Mouse (Mus musculus): ENCODE measurements around the gene Olfr314. TPM values are rescaled to one million over a fixed set of nuclear protein-coding genes. Genes with fewer than 3 reads are reported as not detected.
A peak's percentile ranks its signal among the peaks of the same experiment; 100 is the strongest.
"Not testable (repeated sequence)": the region's sequence is repeated elsewhere in the genome, so short reads cannot be mapped to it uniquely, and the experiment has no call there.

Olfr314 gene
- not detected for total RNA-seq (2021)
- long read RNA-seq, experiment 1, result 0 reads
- long read RNA-seq, experiment 2, result 0 reads

DNA sequence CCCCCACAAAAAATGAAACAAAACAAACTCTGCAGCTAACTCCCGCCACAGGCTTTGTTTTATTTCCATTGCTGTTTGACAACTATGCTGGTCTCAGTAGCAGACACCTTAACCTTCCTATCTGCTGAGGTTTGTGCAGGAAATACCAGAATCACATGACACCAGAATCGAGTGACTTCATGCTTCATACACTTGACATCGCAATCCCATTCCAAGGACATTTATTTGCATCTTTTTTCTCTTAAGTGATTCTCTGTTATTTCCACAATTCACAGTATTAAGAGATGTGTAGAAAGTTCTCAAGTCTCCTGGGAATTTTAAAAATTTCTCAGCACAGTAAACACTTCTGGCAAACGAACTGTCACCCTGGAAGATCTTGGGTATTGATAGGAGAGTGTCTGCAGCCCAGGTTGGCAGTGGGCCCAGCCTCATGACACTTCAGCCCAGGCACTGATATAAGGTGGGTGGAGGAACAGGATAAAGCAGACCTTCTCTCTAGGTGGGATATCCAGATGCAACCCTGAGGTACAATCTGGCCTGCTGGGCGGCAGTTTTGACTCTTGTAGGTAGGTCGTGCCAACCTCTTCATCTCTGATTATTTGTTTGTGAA is at the start of gene Olfr314:
Gene Olfr314 (plus strand): TSS at position 473 of the 610 bp plus-strand sequence.
- DNase-seq, result no peak

DNA sequence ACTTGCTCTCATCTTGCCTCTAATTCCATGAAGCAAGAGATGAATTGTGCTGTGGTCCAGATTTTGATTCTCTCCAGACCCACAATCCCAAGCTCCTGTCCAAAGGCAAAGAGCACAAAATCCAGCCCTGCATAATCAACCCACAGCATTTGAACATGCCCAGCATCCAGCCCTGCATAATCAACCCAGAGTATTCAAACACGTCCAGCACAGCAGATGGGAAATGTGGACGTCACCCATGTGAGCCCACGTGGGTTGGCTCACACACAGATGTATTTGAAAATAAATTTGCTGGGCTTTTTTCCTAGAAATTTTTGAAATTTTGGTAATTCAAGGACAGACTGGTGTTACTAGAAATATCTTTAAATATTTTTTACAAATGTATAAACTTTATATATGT is 49.4 kb upstream of the Olfr314 start:
- DNase-seq, result no peak

DNA sequence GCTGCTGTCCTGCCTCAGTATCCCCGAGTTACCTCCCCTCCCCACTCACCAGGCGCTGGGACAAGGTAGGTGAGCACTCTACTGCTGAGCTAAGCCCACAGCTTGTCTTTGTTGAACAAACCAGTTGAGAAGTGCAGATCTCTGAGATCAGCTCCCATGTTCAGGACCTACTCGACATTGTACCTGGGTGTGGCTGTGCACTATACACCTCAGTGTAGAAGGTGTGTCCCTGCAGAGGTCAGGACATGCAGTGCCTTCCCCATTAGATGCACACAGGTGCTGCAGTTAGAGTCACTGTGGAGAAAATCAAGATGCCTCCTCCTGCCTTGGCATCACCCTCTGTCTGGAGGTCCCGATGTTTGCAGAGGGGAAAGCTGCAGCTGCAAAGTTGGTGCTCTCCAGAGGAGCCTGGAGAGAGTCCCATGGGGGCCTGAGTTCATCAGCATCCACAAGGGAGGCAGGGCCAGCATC is 43.9 kb upstream of the Olfr314 start, which contains the start of gene Olfr317:
Gene Olfr317 (minus strand): TSS at position 421 of the 471 bp plus-strand sequence.
- DNase-seq, result no peak

DNA sequence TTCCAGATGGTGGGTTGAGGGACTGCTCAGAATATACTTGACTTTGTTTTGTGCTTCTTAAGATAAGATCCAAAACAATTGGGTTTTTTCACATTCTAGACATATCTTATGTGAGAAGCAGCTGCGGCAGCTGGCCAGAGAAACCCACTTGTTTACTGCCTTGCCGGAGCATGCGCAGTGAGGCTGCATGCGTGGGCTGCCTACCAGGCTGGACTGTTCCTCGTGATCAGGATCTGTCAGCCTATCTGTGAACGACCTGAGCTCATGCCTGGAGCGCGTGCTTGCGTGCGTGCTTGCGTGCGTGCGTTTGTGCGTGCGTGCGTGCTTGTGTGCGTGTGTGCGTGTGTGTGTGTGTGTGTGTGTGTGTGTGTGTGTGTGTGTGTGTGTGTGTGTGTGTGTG is 31.7 kb upstream of the Olfr314 start:
- not testable (repeated sequence) for DNase-seq

DNA sequence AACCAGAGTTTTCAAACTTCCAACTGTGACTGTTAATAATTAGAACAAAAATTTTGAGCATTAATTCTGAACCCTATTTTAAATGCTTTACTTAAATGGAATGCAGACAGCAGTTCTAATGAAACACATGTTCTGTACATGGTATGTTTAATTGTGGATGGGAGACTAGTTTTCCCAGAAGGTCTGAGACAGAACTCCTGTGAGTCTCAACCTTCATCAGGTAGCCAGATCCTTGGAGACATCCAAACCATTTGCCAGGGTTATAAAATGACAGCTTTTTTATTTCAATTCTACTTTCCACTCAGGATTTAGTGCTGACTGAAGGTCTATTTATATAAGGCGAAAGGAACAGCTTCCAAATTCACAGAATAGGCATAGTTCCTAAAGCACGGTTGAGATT is 30.3 kb upstream of the Olfr314 start, which contains the start of gene Olfr316:
Gene Olfr316 (plus strand): TSS at position 301 of the 400 bp plus-strand sequence.
- no peak for DNase-seq

DNA sequence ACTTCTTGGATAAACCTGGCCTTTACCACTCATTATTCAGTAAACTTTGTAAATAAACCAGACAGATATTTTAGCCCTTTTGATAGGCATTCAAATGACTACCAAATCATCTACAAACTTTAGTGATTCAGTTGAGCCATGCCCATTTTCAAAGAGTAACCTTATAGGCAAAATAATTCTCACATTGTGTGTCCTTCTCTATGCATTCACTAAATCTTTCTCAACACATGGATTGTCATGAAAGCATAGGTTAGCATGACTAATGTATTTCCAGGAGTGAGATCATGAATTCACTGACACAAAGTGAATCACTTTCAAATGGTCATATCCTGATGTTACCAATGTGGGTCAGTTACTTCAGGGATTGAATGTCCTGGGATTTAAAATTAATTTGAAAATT is 9.9 kb upstream of the Olfr314 start, which contains the start of gene Olfr315:
Gene Olfr315 (plus strand): TSS at position 301 of the 400 bp plus-strand sequence.
- no peak for DNase-seq

DNA sequence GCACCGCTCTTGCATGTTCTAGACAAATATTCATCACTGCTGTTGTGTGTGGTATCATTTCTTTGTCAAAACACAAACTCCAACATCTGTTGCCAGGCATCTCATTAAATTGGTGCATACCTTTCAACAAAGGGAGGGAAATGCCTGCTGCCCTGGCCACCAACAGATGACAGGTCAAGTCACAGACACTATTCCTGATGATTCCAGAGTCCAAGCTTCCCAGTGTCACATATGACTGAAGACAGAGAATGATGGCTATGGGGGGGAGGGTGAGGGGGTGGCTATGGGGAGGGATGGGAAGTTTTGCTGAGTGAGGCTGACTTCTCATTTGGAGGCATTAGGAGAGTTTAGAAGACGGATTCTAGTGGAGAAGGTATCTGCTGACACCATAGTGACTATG is 1.4 kb downstream of the Olfr314 start:
- DNase-seq, result no peak

DNA sequence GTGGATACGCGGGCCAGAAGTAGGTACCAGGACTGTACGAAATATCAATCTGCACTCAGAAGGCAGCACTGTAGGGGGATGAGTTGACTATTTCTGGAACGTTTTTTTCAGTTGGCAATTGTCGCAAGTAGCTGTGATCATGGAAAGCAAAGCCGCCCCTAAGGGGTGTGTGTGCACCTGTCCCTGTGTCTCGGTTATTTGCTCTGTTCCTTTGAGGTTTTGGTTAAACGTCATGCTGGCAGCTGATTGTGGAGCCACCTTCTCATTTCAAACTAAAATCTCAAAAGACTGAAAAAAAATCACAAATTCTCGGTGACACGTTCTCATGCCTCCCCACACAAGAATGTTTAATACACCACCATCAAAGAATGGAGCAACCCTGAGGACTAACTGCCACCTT is 4.9 kb downstream of the Olfr314 start:
- DNase-seq, result no peak

DNA sequence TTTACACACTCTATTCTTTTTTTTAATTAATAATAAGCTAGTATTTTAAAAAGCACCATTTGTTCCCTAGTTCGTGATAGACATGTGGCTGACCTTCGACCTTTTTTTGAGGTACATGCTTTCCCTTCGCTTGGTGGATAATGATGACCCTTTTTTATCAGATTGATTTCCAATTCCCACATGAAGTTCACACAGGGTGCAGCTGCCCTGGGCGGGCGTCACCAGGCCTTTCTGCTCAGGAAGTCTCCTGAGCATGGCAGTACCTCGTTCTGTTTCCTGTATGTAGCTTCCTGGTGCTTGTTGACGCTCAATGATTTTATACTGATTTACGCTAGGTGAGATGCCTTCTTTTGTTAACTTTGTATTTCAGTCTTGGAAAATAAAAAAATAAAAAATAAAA is 5.6 kb downstream of the Olfr314 start:
- DNase-seq, result no peak

DNA sequence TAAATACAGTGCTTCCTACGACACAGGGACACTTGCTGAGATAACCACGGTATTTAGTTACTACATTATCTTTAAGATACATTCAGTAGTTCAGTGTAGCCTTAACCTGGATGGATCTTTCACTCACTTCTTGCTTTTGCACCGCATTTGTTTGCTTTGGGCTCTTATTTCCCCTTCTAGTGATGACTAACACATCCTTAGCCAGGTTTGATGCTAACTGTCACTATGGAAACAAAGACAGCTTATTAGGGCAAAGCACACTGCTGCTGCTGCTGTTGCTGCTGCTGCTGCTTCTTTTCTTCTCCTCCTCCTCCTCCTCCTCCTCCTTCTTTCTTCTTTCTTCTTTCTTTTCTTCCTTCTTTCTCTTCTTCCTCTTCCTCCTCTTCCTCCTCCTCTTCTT is 6.8 kb downstream of the Olfr314 start:
- DNase-seq, result no peak

DNA sequence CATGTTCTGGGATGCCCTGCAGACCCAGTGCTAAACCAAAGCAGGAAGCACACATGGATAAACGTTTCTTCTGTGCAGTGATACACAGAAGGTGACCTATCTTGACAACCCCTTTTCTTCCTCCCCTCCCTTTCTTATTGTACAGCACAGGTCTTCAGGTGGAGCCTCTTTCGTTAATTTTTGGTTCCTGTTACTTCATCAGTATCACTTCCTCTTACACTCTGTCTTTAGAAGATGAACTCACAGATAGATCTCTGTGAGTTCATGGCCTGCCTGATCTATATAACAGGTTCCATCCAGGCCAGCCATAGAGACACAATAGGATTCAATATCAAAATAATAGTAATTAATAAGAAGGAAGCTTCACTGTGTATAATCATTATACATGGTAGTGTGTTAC is 7.3 kb downstream of the Olfr314 start:
- no peak for DNase-seq

DNA sequence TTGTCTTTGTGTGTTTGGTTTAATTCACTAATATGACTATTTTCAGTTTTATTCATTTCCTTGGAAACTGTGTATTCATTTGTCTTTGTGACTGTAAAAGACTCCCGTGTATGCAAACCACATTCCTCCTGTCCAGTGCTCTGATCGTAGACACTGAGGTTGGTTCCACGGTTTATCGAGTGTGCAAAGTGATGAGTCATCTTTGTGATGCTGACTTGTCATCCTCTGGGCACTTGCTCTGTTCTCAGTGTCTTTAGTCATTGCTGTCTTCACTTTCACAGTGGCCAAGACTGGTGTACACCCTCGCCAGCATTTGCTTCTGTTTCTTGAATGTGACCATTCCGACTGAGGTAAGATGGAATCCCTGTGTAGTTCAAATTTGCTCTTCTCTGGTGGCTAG is 7.9 kb downstream of the Olfr314 start:
- no peak for DNase-seq

DNA sequence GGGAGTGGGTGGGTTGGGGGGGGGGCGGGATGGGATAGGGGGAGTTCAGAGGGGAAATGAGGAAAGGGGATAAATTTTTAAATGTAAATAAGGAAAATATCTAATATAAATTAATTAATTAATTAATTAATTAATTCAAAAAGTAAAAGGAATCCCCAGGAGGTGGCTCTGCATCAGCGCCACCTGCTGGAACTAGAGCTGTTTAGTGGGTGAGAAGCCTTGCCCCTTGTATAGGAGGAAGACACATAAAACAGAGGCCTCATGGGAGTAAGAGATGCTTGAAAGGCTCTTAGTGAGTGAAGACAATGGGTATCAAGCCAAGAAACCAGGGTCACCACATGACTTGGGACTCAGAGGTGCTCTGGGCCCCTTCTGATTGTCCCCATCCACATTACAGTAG is 13.1 kb downstream of the Olfr314 start:
- no peak for DNase-seq

DNA sequence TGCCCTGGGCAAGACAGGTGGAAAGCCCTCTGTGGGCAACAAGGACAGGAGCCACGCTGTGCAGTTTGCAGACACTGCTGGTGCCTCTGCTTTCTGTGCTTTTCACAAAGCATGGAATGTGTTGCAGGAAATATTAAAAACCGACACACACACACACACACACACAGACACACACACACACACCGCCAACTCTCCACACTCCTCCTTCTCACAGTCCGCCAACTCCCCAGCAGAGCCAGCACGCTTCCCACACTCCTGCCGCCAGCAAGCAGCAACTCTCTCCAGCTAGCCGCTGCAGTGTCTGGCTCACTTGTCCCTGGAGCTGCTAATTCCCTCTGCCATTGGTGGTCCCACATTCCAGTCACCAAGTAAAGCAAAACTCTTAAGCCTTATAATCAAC is 14.1 kb downstream of the Olfr314 start:
- DNase-seq, result no peak

DNA sequence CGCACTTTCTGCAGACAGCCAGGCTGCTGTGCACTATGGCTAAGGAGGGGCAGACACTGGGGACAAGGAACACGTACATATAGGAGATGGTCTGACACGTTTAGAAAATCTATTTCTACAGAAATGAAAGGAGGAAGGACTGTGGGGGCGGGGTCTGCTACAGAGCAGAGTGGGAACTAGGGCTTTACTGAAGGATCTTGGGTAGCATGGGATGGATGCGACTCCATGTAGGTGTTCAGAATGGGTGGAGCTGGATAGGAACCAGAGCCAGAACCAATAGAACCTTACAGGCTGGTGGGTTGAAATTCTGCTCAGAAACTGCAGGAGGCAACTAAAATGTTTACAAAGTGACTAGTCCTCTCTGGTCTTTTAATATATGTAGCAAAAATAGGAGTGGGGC is 17.0 kb downstream of the Olfr314 start:
- no peak for DNase-seq

DNA sequence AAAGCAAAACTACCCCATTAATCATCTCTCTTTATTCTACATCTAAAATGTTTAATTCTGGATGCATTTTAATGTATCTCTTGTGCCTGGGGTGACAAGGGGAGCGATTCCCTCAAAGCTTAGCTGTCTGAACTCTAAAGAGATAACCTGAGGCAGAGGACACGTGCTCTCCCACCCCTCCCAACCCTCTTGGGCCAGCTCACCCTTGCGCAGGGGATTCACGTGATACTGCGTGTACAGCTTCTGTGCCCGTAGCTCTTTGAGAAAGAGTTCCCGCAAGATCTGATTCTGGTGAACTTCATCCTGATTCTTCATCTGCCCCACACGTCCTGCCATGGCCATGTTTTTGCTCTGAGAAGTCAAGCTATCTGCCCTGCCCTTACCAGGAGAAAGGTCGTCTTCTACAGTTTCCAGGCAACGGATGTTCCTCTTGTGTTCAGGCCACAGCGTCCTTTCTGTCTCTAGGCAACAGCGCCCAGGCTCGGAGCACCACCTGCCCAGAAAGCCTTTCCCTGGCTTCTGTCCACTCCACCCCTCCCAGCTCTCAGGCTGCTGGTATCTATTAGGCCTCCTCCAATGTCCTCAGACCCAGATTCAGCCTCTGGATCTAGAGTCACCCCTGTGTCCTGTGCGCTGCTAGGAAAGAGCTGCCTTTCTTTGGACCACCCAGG is 18.9 kb downstream of the Olfr314 start, which contains the start of gene Fam183b:
Gene Fam183b (minus strand): TSS at position 403 of the 671 bp plus-strand sequence.
- peak; percentile 16 for DNase-seq

DNA sequence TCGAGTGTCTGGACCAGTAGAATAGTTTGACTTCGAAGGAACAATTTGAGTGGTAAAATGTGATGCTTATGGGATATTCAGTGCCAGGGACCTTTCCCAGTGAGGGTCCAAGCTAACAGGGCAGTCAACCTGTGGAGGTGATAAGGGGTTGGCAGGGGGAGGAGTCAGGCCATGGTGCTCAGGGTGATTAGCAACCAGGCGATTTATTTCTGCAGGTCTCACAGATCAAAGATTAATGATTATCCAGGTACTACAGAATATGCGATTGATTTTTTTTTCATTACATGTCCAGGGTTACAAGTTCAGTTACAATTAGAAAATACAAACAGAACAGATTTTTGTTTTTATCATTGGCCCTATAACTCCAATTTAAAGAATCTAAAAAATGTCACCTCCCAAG is 21.1 kb downstream of the Olfr314 start:
- DNase-seq, result no peak

DNA sequence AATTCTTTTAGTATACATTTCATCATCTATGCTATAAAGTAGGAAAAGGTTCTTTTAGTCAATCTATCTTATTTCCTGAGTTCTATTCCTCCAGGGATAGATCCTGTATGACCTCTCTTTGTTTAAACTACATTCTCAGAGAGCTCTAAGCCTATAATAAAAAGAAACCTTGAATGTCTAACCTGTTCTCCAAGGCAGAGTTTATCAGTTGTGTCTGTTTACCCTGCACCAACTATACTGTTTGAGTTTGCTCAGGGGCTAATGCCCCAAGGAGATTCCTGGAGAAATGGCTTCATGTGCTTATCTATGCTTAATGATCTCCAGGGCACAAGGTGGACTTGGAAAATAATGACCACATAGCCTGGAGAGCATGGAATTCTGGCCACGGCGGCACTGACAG is 21.6 kb downstream of the Olfr314 start:
- no peak for DNase-seq

DNA sequence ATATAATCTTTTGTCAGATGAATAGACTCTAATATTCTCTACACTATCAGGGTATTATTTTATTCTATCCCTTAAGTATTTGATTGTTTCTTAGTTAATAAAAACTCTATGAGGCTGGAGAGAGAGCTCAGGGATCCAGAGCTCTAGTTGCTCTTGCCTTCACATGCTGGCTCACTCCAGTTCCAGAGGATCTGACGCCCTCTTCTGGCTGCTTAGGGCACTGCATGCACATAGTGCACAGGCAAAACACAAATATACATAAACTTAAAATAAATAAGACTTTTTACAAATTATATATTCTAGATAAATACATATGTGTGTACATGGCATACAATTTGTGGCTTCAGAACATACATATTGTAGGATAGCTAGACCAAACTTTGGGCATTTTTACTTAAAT is 29.2 kb downstream of the Olfr314 start:
- DNase-seq, result no peak

DNA sequence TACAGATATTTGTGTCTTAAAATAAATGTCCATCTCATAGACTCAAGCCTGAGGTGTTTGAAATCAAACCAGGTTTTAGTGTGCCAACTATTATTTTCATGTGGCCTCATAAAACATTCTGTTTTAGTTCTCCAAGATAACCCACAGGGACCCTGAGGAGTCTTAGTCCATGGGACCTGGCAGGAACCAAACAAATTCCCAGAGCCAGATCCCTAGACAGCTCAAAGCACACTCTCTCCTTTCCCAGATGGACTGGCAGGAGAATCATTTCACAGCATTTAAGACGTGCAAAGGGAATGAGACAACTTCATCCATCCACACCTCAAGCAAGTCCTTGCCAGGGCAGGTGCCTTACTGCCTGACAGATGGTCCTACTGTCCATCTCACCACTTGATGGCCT is 31.9 kb downstream of the Olfr314 start, which contains the start of gene Olfr313:
Gene Olfr313 (plus strand): TSS at position 301 of the 400 bp plus-strand sequence.
- not testable (repeated sequence) for DNase-seq

DNA sequence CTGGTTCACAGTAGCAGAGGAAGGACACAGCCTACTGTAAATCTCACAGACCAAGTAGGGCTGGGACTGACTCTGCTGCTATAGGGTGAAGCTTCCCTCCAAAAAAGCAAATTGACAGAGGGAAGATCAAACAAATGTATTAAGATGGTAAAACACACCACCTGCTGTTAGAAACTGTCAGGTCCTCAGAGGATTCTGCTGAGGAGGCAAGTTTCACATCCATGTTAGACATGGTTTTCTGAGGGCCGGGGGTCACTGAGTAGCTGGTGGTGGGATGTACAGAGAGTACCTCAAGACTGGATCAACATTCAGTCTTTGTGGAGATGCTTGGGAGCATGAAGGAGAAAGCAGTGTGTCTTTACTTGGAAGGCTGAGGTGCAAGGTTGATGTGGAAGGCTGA is 32.9 kb downstream of the Olfr314 start:
- DNase-seq, result no peak

DNA sequence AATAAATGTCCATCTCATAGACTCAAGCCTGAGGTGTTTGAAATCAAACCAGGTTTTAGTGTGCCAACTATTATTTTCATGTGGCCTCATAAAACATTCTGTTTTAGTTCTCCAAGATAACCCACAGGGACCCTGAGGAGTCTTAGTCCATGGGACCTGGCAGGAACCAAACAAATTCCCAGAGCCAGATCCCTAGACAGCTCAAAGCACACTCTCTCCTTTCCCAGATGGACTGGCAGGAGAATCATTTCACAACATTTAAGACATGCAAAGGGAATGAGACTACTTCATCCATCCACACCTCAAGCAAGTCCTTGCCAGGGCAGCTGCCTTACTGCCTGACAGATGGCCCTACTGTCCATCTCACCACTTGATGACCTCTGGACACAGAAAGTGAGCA is 46.2 kb downstream of the Olfr314 start, which contains the start of gene Olfr312:
Gene Olfr312 (plus strand): TSS at position 301 of the 400 bp plus-strand sequence.
- DNase-seq, result not testable (repeated sequence)

DNA sequence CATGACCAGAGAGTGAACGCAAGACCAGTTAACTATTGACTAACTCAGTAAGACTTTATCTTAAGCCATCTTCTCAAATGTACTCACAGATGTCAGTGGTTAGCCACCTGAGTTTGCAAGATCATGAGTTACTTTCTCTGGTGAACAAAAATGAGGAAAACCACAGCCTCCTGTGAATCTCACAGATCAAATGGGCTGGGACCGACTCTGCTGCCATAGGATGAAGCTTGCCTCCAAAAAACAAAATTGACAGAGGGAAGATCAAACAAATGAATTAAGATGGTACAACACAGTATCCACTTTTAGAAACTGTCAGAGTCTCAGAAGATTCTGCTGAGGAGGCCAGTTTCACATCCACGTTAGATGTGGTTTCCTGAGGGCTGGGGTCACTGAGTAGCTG is 47.0 kb downstream of the Olfr314 start:
- no peak for DNase-seq
